Mouse (Mus musculus): Measurements from ENCODE around the gene Sorl1. TPM values are rescaled to one million over a fixed set of nuclear protein-coding genes. Genes with fewer than 3 reads are reported as not detected.

Sorl1 gene
- polyA plus RNA-seq, 1 experiment from 2014 or later = 1.0 TPM

DNA sequence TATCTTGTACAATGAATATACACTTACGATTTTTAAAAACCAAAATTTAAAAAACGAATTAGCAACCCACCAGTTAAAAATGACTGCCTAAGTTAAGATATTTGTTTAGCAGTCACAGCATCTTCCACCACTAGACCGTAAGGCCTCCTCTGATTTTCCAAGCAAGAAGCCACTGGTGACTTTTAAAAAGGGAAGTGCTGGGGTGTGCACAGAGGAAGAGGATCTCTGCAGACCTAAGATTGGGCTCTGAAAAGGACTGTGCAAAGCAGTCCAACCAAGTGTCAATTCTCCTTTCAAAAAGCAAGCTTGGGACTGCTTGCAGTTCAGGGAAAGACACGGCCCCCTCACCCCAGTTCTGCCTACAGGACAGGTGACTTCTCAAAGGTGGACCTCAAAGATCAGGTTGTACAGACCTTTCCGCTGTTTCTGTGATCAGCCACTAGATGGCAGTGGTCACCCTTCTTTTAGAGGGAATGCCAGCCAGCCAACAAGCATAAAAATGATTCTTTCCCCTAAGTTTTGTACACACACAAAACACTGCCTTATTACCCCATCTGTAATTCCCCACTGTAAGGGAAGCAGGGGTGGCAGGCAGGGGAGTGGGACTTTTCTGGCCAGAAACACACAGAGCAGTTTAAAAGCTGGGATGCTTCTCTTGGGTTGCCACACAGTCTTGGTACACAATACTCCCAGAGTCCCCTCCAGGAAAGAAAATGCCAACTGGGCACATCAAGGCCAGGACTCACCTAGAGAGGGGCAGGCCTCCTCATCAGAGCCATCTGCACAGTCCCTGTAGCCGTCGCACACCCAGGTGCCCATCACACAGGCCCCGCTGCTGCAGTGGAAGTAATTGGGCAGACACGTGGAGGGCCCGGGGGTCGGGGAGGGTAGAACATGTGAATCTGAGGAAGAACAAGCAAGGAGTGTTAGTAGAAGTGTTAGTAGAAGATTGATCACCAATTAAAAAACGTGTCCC lies 124.3 kb downstream of the Sorl1 start:
- no peak overlapping the region for H3K4me2 ChIP-seq (ENCODE audit: low read depth, low read length)
- no peaks in the 10 kb centered on the region for H3K27me3 ChIP-seq (ENCODE audit: control insufficient read depth, insufficient read depth, low read depth, low read length)
- no peaks in the 10 kb centered on the region for H3K4me1 ChIP-seq (ENCODE audit: control insufficient read depth, low read depth, low read length)
- H3K36me3 ChIP-seq (ENCODE audit: control insufficient read depth, insufficient read depth) = no peaks in the 10 kb centered on the region
- H3K27ac ChIP-seq (ENCODE audit: low read length) = no peak overlapping the region
- WGBS (ENCODE audit: insufficient replicate concordance) = 47% methylated on average over 12 of the region's 12 CpGs
- H3K9ac ChIP-seq (ENCODE audit: low read depth, low read length) = no peak overlapping the region
- H3K9me3 ChIP-seq (replicated peaks; ENCODE audit: control insufficient read depth, low read length) = no peaks in the 10 kb centered on the region
- no peak overlapping the region for H3K4me3 ChIP-seq (ENCODE audit: low read depth, low read length)
- ATAC-seq (ENCODE audit: low read depth) = no peak

DNA sequence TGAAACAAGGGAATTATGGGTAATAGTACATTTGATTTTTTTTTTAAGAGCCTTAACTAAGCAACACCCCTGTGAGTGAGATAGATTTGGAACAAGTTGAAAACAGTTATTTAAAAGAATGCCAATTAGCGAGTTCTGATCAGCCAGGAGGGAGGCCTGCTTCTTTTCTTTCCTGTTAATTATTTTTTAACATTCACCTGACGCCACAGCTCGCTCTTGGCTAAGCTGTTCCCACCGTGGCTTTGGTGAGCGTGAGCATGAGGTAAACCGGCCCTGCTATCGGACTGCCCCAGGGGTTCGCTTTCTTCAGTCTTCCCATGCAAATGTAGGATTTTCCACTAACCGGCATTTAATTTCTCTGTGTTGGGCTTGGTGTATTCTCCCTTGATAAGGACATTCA lies 128.8 kb downstream of the Sorl1 start:
- Histone ChIP-seq H3K27me3 (ENCODE audit: control insufficient read depth, insufficient read depth, low read depth, low read length) (no peaks in the 10 kb centered on the region), H3K4me3 (ENCODE audit: low read depth, low read length) (no peak overlapping the region), H3K36me3 (ENCODE audit: control insufficient read depth, insufficient read depth) (no peaks in the 10 kb centered on the region), H3K9ac (ENCODE audit: low read depth, low read length) (no peak overlapping the region), H3K4me1 (ENCODE audit: control insufficient read depth, low read depth, low read length) (no peaks in the 10 kb centered on the region), H3K9me3 (replicated peaks; ENCODE audit: control insufficient read depth, low read length) (no peaks in the 10 kb centered on the region), H3K4me2 (ENCODE audit: low read depth, low read length) (no peak overlapping the region), H3K27ac (ENCODE audit: low read length) (no peak overlapping the region)
- ATAC-seq (ENCODE audit: low read depth) = no peak
- 77% methylated on average over 9 of the region's 9 CpGs for WGBS (ENCODE audit: insufficient replicate concordance)

DNA sequence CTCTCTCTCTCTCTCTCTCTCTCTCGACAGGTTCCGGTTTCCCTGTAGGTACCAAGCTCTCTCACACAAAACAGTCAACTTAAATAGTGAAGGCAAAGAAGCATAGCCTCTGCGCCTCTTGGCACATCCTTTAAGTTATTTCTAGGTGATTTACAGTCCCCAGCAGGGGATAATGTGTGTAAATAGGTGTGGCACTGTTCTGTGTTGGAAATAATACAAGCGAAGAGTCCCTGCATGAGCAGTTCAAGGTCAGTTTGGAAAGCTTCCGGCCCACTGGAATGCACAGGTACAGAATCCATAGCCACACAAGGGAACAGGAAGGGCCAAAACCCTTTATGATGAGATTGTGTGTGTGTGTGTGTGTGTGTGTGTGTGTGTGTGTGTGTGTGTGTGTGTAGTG lies 130.3 kb downstream of the Sorl1 start:
- no peaks in the 10 kb centered on the region for H3K27me3 ChIP-seq (ENCODE audit: control insufficient read depth, insufficient read depth, low read depth, low read length)
- no peaks in the 10 kb centered on the region for H3K36me3 ChIP-seq (ENCODE audit: control insufficient read depth, insufficient read depth)
- H3K9me3 ChIP-seq (replicated peaks; ENCODE audit: control insufficient read depth, low read length) = no peaks in the 10 kb centered on the region
- H3K4me1 ChIP-seq (ENCODE audit: control insufficient read depth, low read depth, low read length) = no peaks in the 10 kb centered on the region
- no peak overlapping the region for H3K27ac ChIP-seq (ENCODE audit: low read length)
- H3K4me2 ChIP-seq (ENCODE audit: low read depth, low read length) = no peak overlapping the region
- no peak for ATAC-seq (ENCODE audit: low read depth)
- WGBS (ENCODE audit: insufficient replicate concordance) = 61% methylated on average over 5 of the region's 5 CpGs
- H3K9ac ChIP-seq (ENCODE audit: low read depth, low read length) = no peak overlapping the region
- no peak overlapping the region for H3K4me3 ChIP-seq (ENCODE audit: low read depth, low read length)

DNA sequence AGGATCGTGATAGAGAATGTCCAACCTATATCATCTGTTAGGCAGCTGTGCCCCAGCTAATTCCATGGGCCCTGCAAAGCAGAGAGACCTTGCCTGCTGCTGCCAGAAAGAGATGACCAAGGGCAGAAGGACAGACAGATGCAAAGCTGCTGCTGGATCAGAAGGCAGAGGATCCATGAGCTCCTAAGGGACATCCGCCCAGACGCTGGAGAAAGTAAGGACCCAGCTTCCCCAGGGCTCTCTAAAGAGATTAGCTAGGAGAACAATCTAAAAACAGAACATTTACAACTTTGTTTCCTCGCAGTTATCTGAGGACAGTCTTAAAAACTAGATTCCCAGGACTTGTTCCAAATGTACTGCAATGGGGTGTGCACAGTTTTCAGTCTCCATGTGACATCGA lies 131.3 kb downstream of the Sorl1 start:
- no peaks in the 10 kb centered on the region for H3K36me3 ChIP-seq (ENCODE audit: control insufficient read depth, insufficient read depth)
- no peaks in the 10 kb centered on the region for H3K27me3 ChIP-seq (ENCODE audit: control insufficient read depth, insufficient read depth, low read depth, low read length)
- no peak overlapping the region for H3K27ac ChIP-seq (ENCODE audit: low read length)
- H3K9ac ChIP-seq (ENCODE audit: low read depth, low read length) = no peak overlapping the region
- H3K9me3 ChIP-seq (replicated peaks; ENCODE audit: control insufficient read depth, low read length) = no peaks in the 10 kb centered on the region
- WGBS (ENCODE audit: insufficient replicate concordance) = 60% methylated on average over 5 of the region's 5 CpGs
- no peak overlapping the region for H3K4me2 ChIP-seq (ENCODE audit: low read depth, low read length)
- no peak overlapping the region for H3K4me3 ChIP-seq (ENCODE audit: low read depth, low read length)
- ATAC-seq (ENCODE audit: low read depth) = no peak
- no peaks in the 10 kb centered on the region for H3K4me1 ChIP-seq (ENCODE audit: control insufficient read depth, low read depth, low read length)

DNA sequence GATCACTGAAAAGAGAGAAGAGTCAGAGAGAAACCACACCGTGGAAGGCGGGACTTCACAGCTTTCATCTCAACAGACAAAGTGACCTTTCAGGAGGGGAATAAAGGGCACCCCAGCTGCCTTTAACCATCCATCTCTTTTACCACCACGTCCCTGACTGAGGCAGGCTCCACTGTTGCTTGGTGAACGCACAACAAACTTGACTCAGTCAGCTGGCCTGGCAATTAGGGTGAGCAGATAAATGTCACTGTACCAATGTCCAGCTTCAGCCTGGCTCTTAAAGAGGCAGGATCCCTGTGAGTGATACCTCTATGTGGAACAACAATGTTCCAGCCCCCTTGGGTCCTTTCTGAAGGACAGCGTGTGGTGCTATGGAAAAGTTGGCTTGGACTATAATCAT lies 138.5 kb downstream of the Sorl1 start:
- Histone ChIP-seq H3K9ac (ENCODE audit: low read depth, low read length) (no peak overlapping the region), H3K9me3 (replicated peaks; ENCODE audit: control insufficient read depth, low read length) (no peaks in the 10 kb centered on the region), H3K36me3 (ENCODE audit: control insufficient read depth, insufficient read depth) (no peaks in the 10 kb centered on the region), H3K4me2 (ENCODE audit: low read depth, low read length) (no peak overlapping the region), H3K27me3 (ENCODE audit: control insufficient read depth, insufficient read depth, low read depth, low read length) (no peaks in the 10 kb centered on the region), H3K27ac (ENCODE audit: low read length) (no peak overlapping the region), H3K4me1 (ENCODE audit: control insufficient read depth, low read depth, low read length) (no peaks in the 10 kb centered on the region), H3K4me3 (ENCODE audit: low read depth, low read length) (no peak overlapping the region)
- no peak for ATAC-seq (ENCODE audit: low read depth)
- WGBS (ENCODE audit: insufficient replicate concordance) = 57% methylated on average over 5 of the region's 5 CpGs

DNA sequence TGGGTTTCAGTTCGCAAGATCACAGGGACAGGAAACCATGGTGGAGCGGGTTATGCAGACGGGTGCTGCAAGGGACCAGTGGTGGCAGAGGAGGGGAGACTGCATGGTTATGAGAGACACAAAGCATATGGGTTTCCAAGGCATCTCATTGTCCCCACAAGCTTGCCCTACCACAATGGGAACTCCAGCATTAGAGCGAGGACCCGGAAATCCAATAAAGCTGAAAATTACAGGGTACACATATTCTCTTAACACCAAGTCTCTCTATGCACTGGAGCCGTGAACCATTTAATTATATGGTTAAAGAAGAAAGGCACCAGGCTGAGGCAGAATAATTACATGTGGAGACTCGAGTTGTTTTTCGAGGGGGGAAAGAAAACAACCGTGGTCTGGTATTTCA lies 139.0 kb downstream of the Sorl1 start:
- no peak overlapping the region for H3K27ac ChIP-seq (ENCODE audit: low read length)
- no peaks in the 10 kb centered on the region for H3K27me3 ChIP-seq (ENCODE audit: control insufficient read depth, insufficient read depth, low read depth, low read length)
- no peaks in the 10 kb centered on the region for H3K36me3 ChIP-seq (ENCODE audit: control insufficient read depth, insufficient read depth)
- no peak for ATAC-seq (ENCODE audit: low read depth)
- 62% methylated on average over 9 of the region's 9 CpGs for WGBS (ENCODE audit: insufficient replicate concordance)
- no peaks in the 10 kb centered on the region for H3K4me1 ChIP-seq (ENCODE audit: control insufficient read depth, low read depth, low read length)
- H3K9ac ChIP-seq (ENCODE audit: low read depth, low read length) = no peak overlapping the region
- H3K4me3 ChIP-seq (ENCODE audit: low read depth, low read length) = no peak overlapping the region
- no peak overlapping the region for H3K4me2 ChIP-seq (ENCODE audit: low read depth, low read length)
- no peaks in the 10 kb centered on the region for H3K9me3 ChIP-seq (replicated peaks; ENCODE audit: control insufficient read depth, low read length)

DNA sequence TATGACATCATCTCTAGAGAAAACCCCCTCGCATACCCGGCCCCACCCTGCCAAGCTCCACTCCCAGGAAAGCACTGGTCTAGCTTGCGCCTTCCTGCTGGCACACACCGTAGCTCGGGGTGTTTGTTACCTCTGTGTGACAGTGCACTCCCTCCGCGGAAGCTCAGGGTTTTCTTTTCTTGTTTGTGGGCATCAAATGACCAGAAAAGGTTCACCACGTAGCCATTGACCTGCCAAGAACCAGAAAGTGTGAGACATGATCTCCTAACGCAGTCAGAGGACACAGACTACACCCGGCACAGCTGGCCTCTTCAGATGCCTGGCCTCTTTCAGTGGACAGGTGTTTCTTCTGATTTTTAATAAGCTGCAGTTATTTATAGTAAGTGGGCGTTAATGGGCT lies 139.8 kb downstream of the Sorl1 start:
- no peak overlapping the region for H3K4me3 ChIP-seq (ENCODE audit: low read depth, low read length)
- no peaks in the 10 kb centered on the region for H3K27me3 ChIP-seq (ENCODE audit: control insufficient read depth, insufficient read depth, low read depth, low read length)
- H3K36me3 ChIP-seq (ENCODE audit: control insufficient read depth, insufficient read depth) = no peaks in the 10 kb centered on the region
- 68% methylated on average over 11 of the region's 11 CpGs for WGBS (ENCODE audit: insufficient replicate concordance)
- H3K4me1 ChIP-seq (ENCODE audit: control insufficient read depth, low read depth, low read length) = no peaks in the 10 kb centered on the region
- no peak overlapping the region for H3K9ac ChIP-seq (ENCODE audit: low read depth, low read length)
- no peaks in the 10 kb centered on the region for H3K9me3 ChIP-seq (replicated peaks; ENCODE audit: control insufficient read depth, low read length)
- H3K27ac ChIP-seq (ENCODE audit: low read length) = no peak overlapping the region
- H3K4me2 ChIP-seq (ENCODE audit: low read depth, low read length) = no peak overlapping the region
- ATAC-seq (ENCODE audit: low read depth) = no peak

DNA sequence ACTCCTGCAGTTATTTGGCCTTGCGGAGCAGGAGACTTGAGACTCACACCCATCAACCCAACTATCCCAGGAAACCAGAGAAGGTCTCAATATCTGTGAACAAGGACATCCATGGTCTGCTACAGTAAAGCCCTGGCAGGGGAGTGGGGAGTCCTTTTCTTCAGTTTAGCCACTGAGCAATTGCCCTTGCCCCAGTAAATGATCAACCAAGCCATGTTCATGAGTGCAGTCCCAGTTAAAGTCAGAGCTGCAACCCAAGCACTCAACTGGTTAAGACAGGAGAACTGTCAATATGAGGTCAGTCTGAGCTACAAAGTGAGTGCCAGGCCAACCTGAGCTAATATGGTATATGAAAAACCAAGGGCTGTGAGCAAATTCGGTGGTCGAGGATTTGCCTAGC lies 140.8 kb downstream of the Sorl1 start:
- Histone ChIP-seq H3K9me3 (replicated peaks; ENCODE audit: control insufficient read depth, low read length) (no peaks in the 10 kb centered on the region), H3K9ac (ENCODE audit: low read depth, low read length) (no peak overlapping the region), H3K27me3 (ENCODE audit: control insufficient read depth, insufficient read depth, low read depth, low read length) (no peaks in the 10 kb centered on the region), H3K4me3 (ENCODE audit: low read depth, low read length) (no peak overlapping the region), H3K4me1 (ENCODE audit: control insufficient read depth, low read depth, low read length) (no peaks in the 10 kb centered on the region), H3K27ac (ENCODE audit: low read length) (no peak overlapping the region), H3K4me2 (ENCODE audit: low read depth, low read length) (no peak overlapping the region), H3K36me3 (ENCODE audit: control insufficient read depth, insufficient read depth) (no peaks in the 10 kb centered on the region)
- ATAC-seq (ENCODE audit: low read depth) = no peak
- 60% methylated on average over 3 of the region's 3 CpGs for WGBS (ENCODE audit: insufficient replicate concordance)

DNA sequence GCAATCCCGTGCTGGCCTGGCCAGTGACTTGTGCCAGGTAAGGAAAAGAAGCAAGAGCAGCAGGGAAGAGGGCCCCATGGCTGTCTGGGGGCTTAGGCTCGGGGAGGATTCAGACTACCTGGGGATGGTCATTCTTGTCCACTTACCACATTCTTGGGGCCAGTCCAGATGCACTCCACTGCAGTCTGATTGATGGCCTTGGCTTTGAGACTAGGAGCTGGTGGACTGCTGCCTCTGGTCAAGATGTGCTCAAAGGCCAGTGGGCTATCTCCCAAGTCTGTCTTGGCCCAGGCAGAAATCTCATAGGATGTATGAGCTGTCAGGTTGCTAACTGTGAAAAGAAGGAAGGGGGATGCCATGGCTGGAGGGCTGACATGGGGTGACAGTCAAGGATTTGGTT lies 141.3 kb downstream of the Sorl1 start:
- no peak overlapping the region for H3K27ac ChIP-seq (ENCODE audit: low read length)
- no peaks in the 10 kb centered on the region for H3K4me1 ChIP-seq (ENCODE audit: control insufficient read depth, low read depth, low read length)
- no peak for ATAC-seq (ENCODE audit: low read depth)
- H3K9ac ChIP-seq (ENCODE audit: low read depth, low read length) = no peak overlapping the region
- no peak overlapping the region for H3K4me2 ChIP-seq (ENCODE audit: low read depth, low read length)
- WGBS (ENCODE audit: insufficient replicate concordance) = 55% methylated on average over 2 of the region's 2 CpGs
- no peaks in the 10 kb centered on the region for H3K27me3 ChIP-seq (ENCODE audit: control insufficient read depth, insufficient read depth, low read depth, low read length)
- H3K9me3 ChIP-seq (replicated peaks; ENCODE audit: control insufficient read depth, low read length) = no peaks in the 10 kb centered on the region
- no peak overlapping the region for H3K4me3 ChIP-seq (ENCODE audit: low read depth, low read length)
- H3K36me3 ChIP-seq (ENCODE audit: control insufficient read depth, insufficient read depth) = no peaks in the 10 kb centered on the region

Measured in liver, embryonic 16.5 days (tissue).